Mouse (Mus musculus) regulatory T cell (primary cell): ENCODE measurements around the gene Slc38a7.
"Not testable (repeated sequence)": the region's sequence is repeated elsewhere in the genome, so short reads cannot be mapped to it uniquely, and the experiment has no call there.

Experiments used
- in situ Hi-C: fragments of 300-600 bp; cut with MboI, MseI; formaldehyde crosslinking; loops from one replicate; pipeline ENCODE4 v1.15.1; 2025; ENCODE audit warnings: high pct_unique_total_duplicates

Gene Slc38a7

GRCm38 (mm10) chr8:95807861-95808260 lies 45.5 kb downstream of the Slc38a7 start:
- in situ Hi-C loops, result loop anchor here (10.0 kb wide), 1 partner anchor 723 kb away; the partner anchor contains the start of gene Katnb1

DNA sequence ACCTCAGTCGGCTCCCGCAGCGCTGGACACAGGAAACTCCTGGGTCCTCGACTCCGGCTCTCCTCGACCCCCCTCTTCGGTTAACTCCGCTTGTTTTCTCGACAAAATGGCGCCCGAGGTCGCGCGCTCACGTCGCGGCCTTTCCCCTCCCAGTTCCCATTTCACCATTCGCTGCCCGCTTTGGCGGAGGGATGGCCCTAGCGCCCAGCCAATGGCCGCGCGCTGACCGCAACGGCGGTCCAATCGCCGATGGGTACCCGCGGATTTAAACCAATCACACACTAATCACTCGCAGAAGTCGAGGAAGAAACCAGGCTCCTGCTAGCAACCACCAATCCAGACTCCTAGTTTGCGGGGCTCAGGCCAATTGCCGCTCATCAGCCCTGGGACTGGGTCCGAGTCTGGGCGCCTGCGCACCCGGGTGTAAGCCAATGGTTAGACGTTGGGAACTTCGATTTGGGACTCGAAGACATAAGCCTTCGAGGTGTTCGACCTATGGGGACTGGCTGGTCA lies 46.0 kb downstream of the Slc38a7 start, which contains the start of gene Cnot1:
Gene Cnot1, minus strand, starts transcription at position 134 of the 513 bp plus-strand sequence.
- in situ Hi-C loops, result loop anchor here (10.0 kb wide), 1 partner anchor 723 kb away; the partner anchor contains the start of gene Katnb1

GRCm38 (mm10) chr8:95806461-95807191 lies 46.7 kb downstream of the Slc38a7 start:
- in situ Hi-C loops, result loop anchor here (10.0 kb wide), 1 partner anchor 722 kb away; the partner anchor contains the start of gene Katnb1

DNA sequence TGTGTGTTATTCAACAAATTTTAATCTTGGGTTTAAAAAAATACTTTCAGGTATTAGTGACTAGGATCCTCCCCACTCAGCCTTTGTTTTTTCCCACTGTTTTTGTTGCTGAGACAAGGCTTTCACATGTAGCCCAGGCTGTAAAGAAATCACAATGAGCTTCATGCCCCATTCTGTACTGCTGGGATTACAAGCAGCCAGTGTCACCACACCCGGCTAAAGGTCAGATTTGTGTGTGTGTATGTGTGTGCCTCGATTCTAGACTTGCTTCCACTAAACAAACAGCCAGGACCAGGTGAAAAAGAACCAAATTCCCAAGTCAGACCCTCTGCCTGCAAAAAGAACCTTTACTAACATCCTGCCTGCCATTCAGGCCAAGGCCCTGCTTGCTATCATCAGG lies 47.9 kb downstream of the Slc38a7 start:
- in situ Hi-C loops, result loop anchor here (10.0 kb wide), 1 partner anchor 721 kb away; the partner anchor contains the start of gene Katnb1

DNA sequence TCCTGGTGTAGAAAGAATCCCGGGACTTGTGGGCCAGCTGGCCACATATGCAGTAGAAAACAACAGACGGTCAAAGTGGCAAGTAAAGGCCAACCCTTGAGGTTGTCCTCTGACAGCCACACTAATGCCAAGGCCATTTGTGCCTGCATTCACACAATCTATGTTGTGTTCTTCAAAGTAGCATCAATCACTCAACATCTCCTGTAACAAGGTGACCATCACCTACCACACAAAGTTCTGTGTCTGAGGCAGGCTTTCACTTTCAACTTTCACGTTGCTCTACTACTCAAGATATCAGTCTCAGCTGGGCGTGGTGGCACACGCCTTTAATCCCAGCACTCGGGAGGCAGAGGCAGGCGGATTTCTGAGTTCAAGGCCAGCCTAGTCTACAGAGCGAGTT lies 51.1 kb downstream of the Slc38a7 start:
- in situ Hi-C loops, result loop anchor here (10.0 kb wide), 1 partner anchor 717 kb away; the partner anchor contains the start of gene Katnb1

DNA sequence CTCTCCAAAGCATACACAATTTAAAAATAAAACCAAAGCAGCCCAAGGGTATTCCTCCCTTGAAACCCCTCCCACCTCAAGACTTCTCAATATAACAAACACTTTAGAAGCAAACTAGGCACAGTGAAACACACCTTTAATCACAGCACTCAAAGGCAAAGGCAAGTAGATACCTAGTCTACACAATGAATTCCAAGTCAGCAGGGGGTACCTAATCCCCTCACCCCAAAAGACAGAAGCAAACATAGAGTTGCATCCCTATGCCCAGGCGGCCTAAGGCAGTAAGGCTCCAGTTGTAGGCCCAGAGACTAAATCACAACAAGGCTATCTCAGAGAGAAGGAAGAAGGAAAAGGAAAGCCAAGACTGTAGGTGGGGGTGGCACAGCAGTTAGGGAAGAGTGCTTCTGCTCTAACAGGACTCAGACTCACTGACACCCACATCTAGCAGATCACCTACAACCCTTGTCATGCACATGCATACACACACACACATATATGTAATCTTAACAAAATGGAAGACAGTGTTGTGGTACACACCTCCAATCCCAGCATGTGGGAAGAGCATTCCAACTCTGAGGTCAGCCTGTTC lies 51.8 kb downstream of the Slc38a7 start:
- in situ Hi-C loops, result loop anchor here (10.0 kb wide), 1 partner anchor 717 kb away; the partner anchor contains the start of gene Katnb1

GRCm38 (mm10) chr8:95800353-95800752 lies 53.0 kb downstream of the Slc38a7 start:
- in situ Hi-C loops, result loop anchor here (10.0 kb wide), 1 partner anchor 716 kb away; the partner anchor contains the start of gene Katnb1

GRCm38 (mm10) chr8:95799891-95800290 lies 53.4 kb downstream of the Slc38a7 start:
- in situ Hi-C loops, result loop anchor here (10.0 kb wide), 1 partner anchor 715 kb away; the partner anchor contains the start of gene Katnb1

- in situ Hi-C loops, result no loop called here
Measured at GRCm38 (mm10) chr8:95799117-95799516, 54.2 kb downstream of the Slc38a7 start.

DNA sequence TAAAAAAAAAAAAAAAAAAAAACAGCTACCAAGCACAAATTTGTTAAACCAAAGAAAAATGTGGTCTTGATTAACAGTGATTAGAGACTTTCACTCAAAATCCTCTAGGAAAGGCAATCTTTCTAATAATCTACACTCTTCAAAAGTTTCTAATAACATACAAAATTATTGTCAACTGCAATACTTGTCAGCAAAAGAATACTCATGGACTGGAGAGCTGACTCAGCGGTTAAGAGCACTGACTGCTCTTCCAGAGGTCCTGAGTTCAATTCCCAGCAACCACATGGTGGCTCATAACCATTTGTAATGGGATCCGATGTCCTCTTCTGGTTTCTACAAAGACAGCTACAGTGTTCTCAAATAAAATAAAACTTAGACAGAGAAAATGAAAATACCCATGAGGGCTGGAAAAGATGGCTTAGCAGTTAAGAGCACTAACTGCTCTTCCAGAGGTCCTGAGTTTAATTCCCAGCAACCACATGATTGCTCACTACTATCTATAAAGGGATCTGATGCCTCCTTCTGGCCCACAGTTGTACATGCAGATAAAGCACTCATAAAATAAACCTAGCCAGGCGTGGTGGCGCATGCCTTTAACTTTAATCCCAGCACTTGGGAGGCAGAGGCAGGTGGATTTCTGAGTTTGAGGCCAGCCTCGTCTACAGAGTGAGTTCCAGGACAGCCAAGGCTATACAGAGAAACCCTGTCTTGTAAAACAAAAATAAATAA lies 57.8 kb downstream of the Slc38a7 start:
- in situ Hi-C loops, result not testable (repeated sequence)
